Mouse (Mus musculus) cortical plate, adult 2 months (tissue): ENCODE results near the gene Abca7.

Experiments
- CTCF ChIP-seq: fragments of 200-500 bp; IDR thresholded peaks from 2 replicates; pipeline ENCODE4 v1.5.1; 2011; ENCODE audit warnings: mild to moderate bottlenecking, control low read depth, low read length; ENCODE audit not compliant: insufficient read depth; ENCODE audit errors: extremely low read depth
- POLR2A ChIP-seq: fragments of 200-500 bp; IDR thresholded peaks from 2 replicates; pipeline ENCODE4 v1.6.1; 2011; ENCODE audit warnings: mild to moderate bottlenecking, low read length, control low read depth; ENCODE audit not compliant: insufficient read depth; ENCODE audit errors: extremely low read depth

- no peak for TF ChIP-seq CTCF
- TF ChIP-seq POLR2A: no peak
These were observed 40.6 kb upstream of the Abca7 start for GRCm38 (mm10) chr10:79955691-79956090.
